Mouse (Mus musculus) liver, adult 2 months (tissue): ENCODE measurements around the gene Prkcb. TPM values are rescaled to one million over a fixed set of nuclear protein-coding genes. Genes with fewer than 3 reads are reported as not detected.
A peak's percentile ranks its signal among the peaks of the same experiment; 100 is the strongest.

Source experiments
- DNase-seq: peaks from one replicate; pipeline ENCODE4 v3.0.0-alpha.2; 2011; ENCODE audit warnings: low read depth, low spot score; ENCODE audit errors: extremely low read depth
- H3K27ac ChIP-seq: fragments of 200-500 bp; replicated peaks from 2 replicates; pipeline ENCODE4 v1.5.1; 2012; ENCODE audit warnings: low read depth, mild to moderate bottlenecking, control low read depth, inconsistent platforms, low read length; ENCODE audit not compliant: insufficient read depth
- H3K27me3 ChIP-seq: fragments of 200-500 bp; 2 replicates; pipeline ENCODE4 v1.6.1; 2012; ENCODE audit warnings: mild to moderate bottlenecking, moderate library complexity, low read length, inconsistent platforms; ENCODE audit not compliant: control insufficient read depth, insufficient read depth
- H3K36me3 ChIP-seq: fragments of 200-500 bp; 2 replicates; pipeline ENCODE4 v1.6.1; 2012; ENCODE audit warnings: low read length, inconsistent platforms; ENCODE audit not compliant: control insufficient read depth, insufficient read depth
- H3K4me1 ChIP-seq: fragments of 200-500 bp; 2 replicates; pipeline ENCODE4 v1.6.1; 2011; ENCODE audit warnings: low read length; ENCODE audit not compliant: control insufficient read depth, insufficient read depth
- H3K4me3 ChIP-seq: fragments of 200-500 bp; 2 replicates; pipeline ENCODE4 v1.5.1; 2011; ENCODE audit warnings: low read depth, mild to moderate bottlenecking, control low read depth, low read length, moderate library complexity; ENCODE audit not compliant: insufficient read depth
- H3K79me2 ChIP-seq: fragments of 200-500 bp; 2 replicates; pipeline ENCODE4 v1.6.1; 2012; ENCODE audit warnings: inconsistent platforms, mild to moderate bottlenecking, low read length, moderate library complexity; ENCODE audit not compliant: control insufficient read depth, insufficient read depth
- H3K9ac ChIP-seq: fragments of 200-500 bp; 2 replicates; pipeline ENCODE4 v1.6.1; 2012; ENCODE audit warnings: low read depth, mild to moderate bottlenecking, control low read depth, inconsistent platforms, low read length
- CTCF ChIP-seq: fragments of 200-500 bp; IDR thresholded peaks from 2 replicates; pipeline ENCODE4 v1.5.1; 2011; ENCODE audit warnings: low read depth, low read length, control low read depth
- POLR2A ChIP-seq: fragments of 200-500 bp; IDR thresholded peaks from 2 replicates; pipeline ENCODE4 v1.6.1; 2011; ENCODE audit warnings: low read length, control low read depth; ENCODE audit not compliant: insufficient read depth; ENCODE audit errors: extremely low read depth
- WGBS: fragments of 180-500 bp; shearing (Covaris S2); methylation state at CpG from one replicate; pipeline ENCODE4 v1.1.7; 2018; 5-methylcytosine and 5-hydroxymethylcytosine counted together
- polyA plus RNA-seq: library from polyadenylated mRNA; depleted of rRNA; stranded (reverse); fragments of >200 nt; gene quantifications from 2 replicates; pipeline ENCODE4 v1.2.3, GENCODE M21; 2012
- total RNA-seq: library from RNA; depleted of rRNA; stranded (reverse); fragments of >200 nt; gene quantifications from 2 replicates; pipeline ENCODE4 v1.2.3, GENCODE M21; 2014

The Prkcb gene
- total and polyA plus RNA-seq, 2 experiments, result 2.5 to 3.7 TPM

GRCm38 (mm10) chr7:122657423-122658126 is 369.0 kb downstream of the Prkcb start:
- TF ChIP-seq POLR2A (no peak), CTCF (no peak)
- Histone ChIP-seq H3K4me1 (peaks cover 10% of the 10 kb centered on the region), H3K79me2 (no peaks in the 10 kb centered on the region), H3K27me3 (no peaks in the 10 kb centered on the region), H3K9ac (no peak overlapping the region), H3K27ac (peak overlapping the region; percentile 56; the same call in 1 of the 2 replicates), H3K4me3 (no peak overlapping the region), H3K36me3 (no peaks in the 10 kb centered on the region)
- 37% methylated on average over 5 of the region's 5 CpGs for WGBS
- peak; percentile 99 for DNase-seq

- 29% methylated on average over 7 of the region's 7 CpGs for WGBS
- H3K9ac ChIP-seq, result no peak overlapping the region
- no peaks in the 10 kb centered on the region for H3K36me3 ChIP-seq
- H3K4me1 ChIP-seq, result peaks cover 6% of the 10 kb centered on the region
- H3K27me3 ChIP-seq, result no peaks in the 10 kb centered on the region
- DNase-seq, result peak; percentile 79
- no peak for TF ChIP-seq POLR2A
- TF ChIP-seq CTCF, result no peak
- no peaks in the 10 kb centered on the region for H3K79me2 ChIP-seq
- H3K27ac ChIP-seq, result no peak overlapping the region
- no peak overlapping the region for H3K4me3 ChIP-seq
Observed at GRCm38 (mm10) chr7:122665311-122666049, 376.9 kb downstream of the Prkcb start.

GRCm38 (mm10) chr7:122667903-122668302 is 379.4 kb downstream of the Prkcb start:
- H3K79me2 ChIP-seq, result no peaks in the 10 kb centered on the region
- WGBS, result 23% methylated on average over 5 of the region's 5 CpGs
- H3K27ac ChIP-seq, result no peak overlapping the region
- peaks cover 6% of the 10 kb centered on the region for H3K4me1 ChIP-seq
- no peaks in the 10 kb centered on the region for H3K36me3 ChIP-seq
- H3K4me3 ChIP-seq, result no peak overlapping the region
- TF ChIP-seq CTCF (peak; percentile 58; the same call in 1 of the 2 replicates), POLR2A (no peak)
- H3K9ac ChIP-seq, result no peak overlapping the region
- no peaks in the 10 kb centered on the region for H3K27me3 ChIP-seq
- peak; percentile 75 for DNase-seq

- DNase-seq, result no peak
- no peak within 1 kb of the TSS for H3K27ac ChIP-seq
- 17% methylated on average over 13 of the region's 13 CpGs for WGBS
- no peak for TF ChIP-seq POLR2A
- no peak for TF ChIP-seq CTCF
- no peak within 1 kb of the TSS for H3K4me3 ChIP-seq
- no peaks in the 10 kb centered on the region for H3K79me2 ChIP-seq
- H3K27me3 ChIP-seq, result no peaks in the 10 kb centered on the region
- no peaks in the 10 kb centered on the region for H3K36me3 ChIP-seq
- no peak within 1 kb of the TSS for H3K9ac ChIP-seq
- H3K4me1 ChIP-seq, result peaks cover 5% of the 10 kb centered on the region; the same call in 1 of the 2 replicates
Observed at GRCm38 (mm10) chr7:122670442-122670872, 381.9 kb downstream of the Prkcb start, which contains the start of gene Cacng3. TSS of gene Cacng3 (plus strand) at chr7:122670492.

DNA sequence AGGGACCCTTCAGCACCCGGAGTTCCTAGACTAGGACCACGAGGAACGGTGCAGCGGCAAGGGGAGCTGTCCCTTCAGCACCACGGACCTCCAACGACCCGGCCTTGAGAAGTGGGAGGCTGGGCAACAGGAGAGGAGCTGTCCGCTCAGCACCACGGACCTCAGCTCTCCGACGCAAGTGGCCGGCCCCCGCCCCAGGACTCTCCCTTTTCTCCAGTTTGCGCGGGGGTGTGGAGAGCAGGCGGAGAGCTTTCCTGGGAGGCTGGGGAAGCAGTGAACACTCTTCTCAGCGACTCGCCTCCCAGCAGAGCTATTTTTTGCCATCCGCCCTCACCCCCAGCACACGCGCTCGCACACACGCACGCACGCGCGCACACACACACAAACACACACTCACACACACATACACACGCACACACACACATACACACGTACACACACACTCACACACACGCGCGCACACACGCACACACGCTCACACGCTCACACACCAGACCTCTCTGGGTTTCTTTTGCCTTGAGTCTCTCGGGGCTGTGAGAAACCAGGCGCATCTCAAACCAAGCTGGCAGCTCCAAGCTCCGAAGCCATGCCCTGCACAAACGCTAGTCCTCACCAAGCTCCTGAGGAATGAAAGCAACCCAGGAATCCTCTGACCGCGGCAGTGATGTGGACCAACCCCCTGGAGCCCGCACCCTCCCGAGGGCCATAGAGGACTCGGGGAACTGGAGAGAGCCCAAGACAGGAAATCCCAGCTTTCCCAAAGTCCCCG is 382.5 kb downstream of the Prkcb start:
- Histone ChIP-seq H3K79me2 (no peaks in the 10 kb centered on the region), H3K27ac (no peak overlapping the region), H3K27me3 (no peaks in the 10 kb centered on the region), H3K36me3 (no peaks in the 10 kb centered on the region), H3K4me3 (no peak overlapping the region), H3K4me1 (0 out of 2 replicates have a peak, but pooled peaks cover under 1% of the 10 kb centered on the region), H3K9ac (no peak overlapping the region)
- peak; percentile 58 for DNase-seq
- WGBS, result 17% methylated on average over 45 of the region's 45 CpGs
- TF ChIP-seq POLR2A (no peak), CTCF (0 out of 2 replicates have a peak, but pooled peaks have one; percentile 22)
